Mouse (Mus musculus): ENCODE results near the gene Pdlim4.

GRCm38 (mm10) chr11:54058643-54059042 lies 10.2 kb downstream of the Pdlim4 start:
- TF ChIP-seq EP300 (optimal IDR thresholded peaks at IDR 0.05): no peak
- TF ChIP-seq CTCF (IDR thresholded peaks at IDR 0.05; ENCODE audit: low read depth): no peak

All from stomach, postnatal 0 days (tissue).